Mouse (Mus musculus): Measurements from ENCODE around the gene Cpne4. TPM values are rescaled to one million over a fixed set of nuclear protein-coding genes. Genes with fewer than 3 reads are reported as not detected.

The Cpne4 gene
- polyA plus RNA-seq, 1 experiment = 0.15 TPM

DNA sequence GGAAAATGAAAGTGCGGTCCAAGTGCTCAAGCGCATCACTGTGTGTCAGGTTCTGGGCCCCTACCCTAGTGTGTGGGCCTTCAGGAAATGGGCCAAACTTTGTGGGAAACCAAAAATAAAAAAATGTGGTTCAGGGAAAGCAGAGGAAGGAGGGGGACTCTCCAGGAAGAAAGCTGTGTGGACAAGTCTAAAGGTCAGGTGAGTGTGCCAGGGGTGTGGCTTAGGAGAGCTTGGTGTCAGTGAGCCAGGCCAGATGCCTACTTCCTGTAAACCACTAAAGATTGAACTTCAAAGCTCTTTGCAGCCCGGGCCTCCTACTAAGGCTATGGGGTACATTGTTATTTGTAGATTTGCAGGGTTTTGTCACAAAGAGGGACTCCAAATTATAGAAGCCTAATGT is 327.1 kb downstream of the Cpne4 start:
- Histone ChIP-seq H3K4me1 (replicated peaks; ENCODE audit: control insufficient read depth, insufficient read depth, low read length) (no peaks in the 10 kb centered on the region), H3K4me3 (ENCODE audit: control insufficient read depth, insufficient read depth, low read length) (no peak overlapping the region), H3K36me3 (ENCODE audit: control insufficient read depth, insufficient read depth, low read length) (no peaks in the 10 kb centered on the region), H3K27ac (ENCODE audit: control insufficient read depth, insufficient read depth, low read length) (no peak overlapping the region), H3K27me3 (ENCODE audit: control insufficient read depth, insufficient read depth, low read length) (no peaks in the 10 kb centered on the region)
- 63% methylated on average over 3 of the region's 3 CpGs for WGBS
- no peak for DNase-seq
- no peak for TF ChIP-seq CTCF (IDR thresholded peaks at IDR 0.05; ENCODE audit: borderline replicate concordance, control insufficient read depth, extremely low read depth, insufficient read depth, low read length, poor library complexity)
- TF ChIP-seq POLR2A (IDR thresholded peaks at IDR 0.05; ENCODE audit: control insufficient read depth, extremely low read depth, insufficient read depth, low read length, poor library complexity) = no peak

DNA sequence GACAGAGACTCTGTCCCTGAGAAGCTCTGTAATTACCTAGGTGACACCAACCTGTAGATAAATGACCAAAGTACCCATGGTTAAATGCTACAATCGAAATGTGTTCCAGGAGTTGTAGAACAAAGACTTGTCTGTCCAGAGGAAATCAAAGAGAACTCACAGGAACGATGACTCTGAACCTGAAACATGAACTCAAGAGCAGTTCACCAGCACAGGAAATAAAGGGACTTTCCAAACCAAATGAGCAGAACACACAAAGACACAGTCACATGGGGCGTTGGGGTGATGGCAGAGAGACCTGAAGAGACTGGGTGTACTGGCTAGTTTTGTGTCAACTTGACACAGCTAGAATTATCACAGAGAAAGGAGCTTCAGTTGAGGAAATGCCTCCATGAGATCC is 329.9 kb downstream of the Cpne4 start:
- Histone ChIP-seq H3K27ac (ENCODE audit: control insufficient read depth, insufficient read depth, low read length) (no peak overlapping the region), H3K36me3 (ENCODE audit: control insufficient read depth, insufficient read depth, low read length) (no peaks in the 10 kb centered on the region), H3K27me3 (ENCODE audit: control insufficient read depth, insufficient read depth, low read length) (no peaks in the 10 kb centered on the region), H3K4me3 (ENCODE audit: control insufficient read depth, insufficient read depth, low read length) (no peak overlapping the region), H3K4me1 (replicated peaks; ENCODE audit: control insufficient read depth, insufficient read depth, low read length) (no peaks in the 10 kb centered on the region)
- no peak for DNase-seq
- TF ChIP-seq CTCF (IDR thresholded peaks at IDR 0.05; ENCODE audit: borderline replicate concordance, control insufficient read depth, extremely low read depth, insufficient read depth, low read length, poor library complexity) (no peak), POLR2A (IDR thresholded peaks at IDR 0.05; ENCODE audit: control insufficient read depth, extremely low read depth, insufficient read depth, low read length, poor library complexity) (no peak)
- WGBS = 72% methylated on average over 3 of the region's 3 CpGs

DNA sequence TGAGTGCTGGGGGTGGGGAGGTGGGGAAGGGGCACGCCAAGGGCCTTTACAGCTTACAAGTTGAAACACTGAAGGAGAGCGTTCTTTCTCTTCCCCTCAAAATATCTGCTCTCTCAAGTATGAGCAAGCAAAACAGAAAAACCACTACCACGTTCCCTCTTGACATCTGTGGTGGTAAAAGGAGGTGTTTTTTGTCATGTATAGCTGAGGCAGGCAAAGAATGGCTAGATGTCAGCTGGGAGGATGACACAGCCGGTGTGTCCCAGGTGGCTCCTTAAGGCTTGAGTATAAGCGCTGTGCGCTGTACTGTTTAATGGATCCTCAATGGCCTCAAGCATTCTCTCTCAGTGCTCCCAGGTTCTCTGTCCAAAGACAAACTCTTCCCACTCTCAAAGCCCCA is 331.5 kb downstream of the Cpne4 start:
- DNase-seq = peak; percentile 36
- Histone ChIP-seq H3K27me3 (ENCODE audit: control insufficient read depth, insufficient read depth, low read length) (no peaks in the 10 kb centered on the region), H3K4me1 (replicated peaks; ENCODE audit: control insufficient read depth, insufficient read depth, low read length) (no peaks in the 10 kb centered on the region), H3K4me3 (ENCODE audit: control insufficient read depth, insufficient read depth, low read length) (no peak overlapping the region), H3K27ac (ENCODE audit: control insufficient read depth, insufficient read depth, low read length) (no peak overlapping the region), H3K36me3 (ENCODE audit: control insufficient read depth, insufficient read depth, low read length) (no peaks in the 10 kb centered on the region)
- 86% methylated on average over 6 of the region's 6 CpGs for WGBS
- TF ChIP-seq POLR2A (IDR thresholded peaks at IDR 0.05; ENCODE audit: control insufficient read depth, extremely low read depth, insufficient read depth, low read length, poor library complexity) (no peak), CTCF (IDR thresholded peaks at IDR 0.05; ENCODE audit: borderline replicate concordance, control insufficient read depth, extremely low read depth, insufficient read depth, low read length, poor library complexity) (no peak)

DNA sequence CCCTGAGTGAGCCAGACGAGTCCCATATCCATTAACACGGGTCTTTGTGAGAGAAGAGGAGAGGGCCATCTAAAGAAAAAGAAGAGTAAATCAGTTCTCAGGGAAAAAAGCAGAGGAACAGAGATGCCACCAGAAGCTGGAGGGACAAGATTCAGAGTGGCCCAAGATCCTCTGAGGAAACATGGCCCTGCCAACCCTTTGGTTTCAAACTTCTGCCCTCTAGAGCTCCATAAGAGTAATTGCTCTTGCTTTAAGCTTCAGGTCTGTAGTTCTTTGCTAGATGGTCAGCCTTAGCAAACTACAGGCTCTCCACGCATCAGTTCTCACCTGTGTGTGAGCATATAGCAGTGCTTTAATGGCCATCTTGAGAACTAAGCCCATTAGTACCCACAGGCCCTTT is 343.4 kb downstream of the Cpne4 start:
- H3K36me3 ChIP-seq (ENCODE audit: control insufficient read depth, insufficient read depth, low read length) = no peaks in the 10 kb centered on the region
- WGBS = 72% methylated on average over 3 of the region's 3 CpGs
- DNase-seq = no peak
- no peak for TF ChIP-seq CTCF (IDR thresholded peaks at IDR 0.05; ENCODE audit: borderline replicate concordance, control insufficient read depth, extremely low read depth, insufficient read depth, low read length, poor library complexity)
- TF ChIP-seq POLR2A (IDR thresholded peaks at IDR 0.05; ENCODE audit: control insufficient read depth, extremely low read depth, insufficient read depth, low read length, poor library complexity) = no peak
- no peaks in the 10 kb centered on the region for H3K27me3 ChIP-seq (ENCODE audit: control insufficient read depth, insufficient read depth, low read length)
- no peak overlapping the region for H3K4me3 ChIP-seq (ENCODE audit: control insufficient read depth, insufficient read depth, low read length)
- H3K4me1 ChIP-seq (replicated peaks; ENCODE audit: control insufficient read depth, insufficient read depth, low read length) = no peaks in the 10 kb centered on the region
- H3K27ac ChIP-seq (ENCODE audit: control insufficient read depth, insufficient read depth, low read length) = no peak overlapping the region

DNA sequence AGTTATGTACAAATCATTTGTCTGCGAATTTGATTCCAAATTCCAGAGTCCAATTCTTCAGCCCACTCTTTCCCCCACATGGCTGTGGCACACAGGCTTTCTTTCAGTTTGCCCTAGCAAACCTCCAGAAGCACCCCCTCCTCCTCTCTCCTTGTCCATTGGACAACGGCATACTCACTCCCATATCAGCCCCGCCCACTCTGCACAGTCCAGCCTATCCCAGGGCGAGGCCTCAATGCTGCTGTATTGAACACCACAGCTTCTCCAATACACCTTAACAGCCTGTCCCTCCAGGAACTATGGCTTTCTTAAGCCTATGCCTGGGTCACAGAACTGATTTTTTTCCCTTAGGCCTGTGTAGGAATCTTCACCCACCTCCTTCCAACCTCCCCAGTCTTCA is 348.3 kb downstream of the Cpne4 start:
- no peak for TF ChIP-seq CTCF (IDR thresholded peaks at IDR 0.05; ENCODE audit: borderline replicate concordance, control insufficient read depth, extremely low read depth, insufficient read depth, low read length, poor library complexity)
- no peak for TF ChIP-seq POLR2A (IDR thresholded peaks at IDR 0.05; ENCODE audit: control insufficient read depth, extremely low read depth, insufficient read depth, low read length, poor library complexity)
- Histone ChIP-seq H3K27me3 (ENCODE audit: control insufficient read depth, insufficient read depth, low read length) (no peaks in the 10 kb centered on the region), H3K36me3 (ENCODE audit: control insufficient read depth, insufficient read depth, low read length) (no peaks in the 10 kb centered on the region), H3K27ac (ENCODE audit: control insufficient read depth, insufficient read depth, low read length) (no peak overlapping the region), H3K4me3 (ENCODE audit: control insufficient read depth, insufficient read depth, low read length) (no peak overlapping the region), H3K4me1 (replicated peaks; ENCODE audit: control insufficient read depth, insufficient read depth, low read length) (no peaks in the 10 kb centered on the region)
- DNase-seq = no peak
- 87% methylated on average over 4 of the region's 4 CpGs for WGBS

DNA sequence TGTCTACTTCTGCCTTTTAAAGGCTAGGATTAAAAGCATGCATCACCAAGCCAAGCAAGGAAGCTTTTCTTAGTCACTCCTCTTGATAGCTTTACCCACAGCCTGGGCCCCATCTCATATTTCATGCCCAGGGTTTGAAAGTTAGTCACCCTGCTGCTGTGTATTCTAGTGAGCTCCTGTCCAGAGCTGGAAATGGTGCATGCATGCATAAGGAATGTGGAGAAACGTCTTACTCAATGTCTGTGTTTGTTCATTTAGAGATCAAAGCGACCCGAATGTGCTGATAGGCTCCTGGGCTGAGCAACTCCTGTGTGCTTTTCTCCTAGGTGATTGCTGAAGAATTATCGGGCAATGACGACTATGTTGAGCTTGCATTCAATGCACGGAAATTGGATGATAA is 354.0 kb downstream of the Cpne4 start:
- Histone ChIP-seq H3K4me1 (replicated peaks; ENCODE audit: control insufficient read depth, insufficient read depth, low read length) (no peaks in the 10 kb centered on the region), H3K4me3 (ENCODE audit: control insufficient read depth, insufficient read depth, low read length) (no peak overlapping the region), H3K27me3 (ENCODE audit: control insufficient read depth, insufficient read depth, low read length) (no peaks in the 10 kb centered on the region), H3K36me3 (ENCODE audit: control insufficient read depth, insufficient read depth, low read length) (no peaks in the 10 kb centered on the region), H3K27ac (ENCODE audit: control insufficient read depth, insufficient read depth, low read length) (no peak overlapping the region)
- DNase-seq = no peak
- TF ChIP-seq CTCF (IDR thresholded peaks at IDR 0.05; ENCODE audit: borderline replicate concordance, control insufficient read depth, extremely low read depth, insufficient read depth, low read length, poor library complexity) (no peak), POLR2A (IDR thresholded peaks at IDR 0.05; ENCODE audit: control insufficient read depth, extremely low read depth, insufficient read depth, low read length, poor library complexity) (no peak)
- 78% methylated on average over 6 of the region's 6 CpGs for WGBS

DNA sequence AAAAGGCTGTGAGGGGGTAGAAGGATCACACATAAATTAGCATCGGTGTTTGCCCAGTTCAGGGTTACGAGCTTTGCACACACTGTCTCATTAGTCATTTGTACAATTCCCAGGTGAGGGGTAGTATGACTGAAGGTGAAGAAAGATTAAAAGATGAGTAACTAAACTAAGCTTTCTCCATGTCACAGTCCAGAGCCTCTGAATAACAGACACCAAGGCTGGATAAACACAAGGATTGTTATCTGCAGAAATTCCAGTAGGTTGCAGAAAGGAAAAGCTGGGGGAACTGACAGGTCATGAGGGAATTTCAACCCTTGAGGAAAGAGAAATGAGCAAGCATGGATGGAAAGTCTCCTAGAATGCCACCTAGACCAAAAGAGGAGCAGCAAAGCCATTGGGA is 354.7 kb downstream of the Cpne4 start:
- Histone ChIP-seq H3K4me3 (ENCODE audit: control insufficient read depth, insufficient read depth, low read length) (no peak overlapping the region), H3K27me3 (ENCODE audit: control insufficient read depth, insufficient read depth, low read length) (no peaks in the 10 kb centered on the region), H3K4me1 (replicated peaks; ENCODE audit: control insufficient read depth, insufficient read depth, low read length) (no peaks in the 10 kb centered on the region), H3K27ac (ENCODE audit: control insufficient read depth, insufficient read depth, low read length) (no peak overlapping the region), H3K36me3 (ENCODE audit: control insufficient read depth, insufficient read depth, low read length) (no peaks in the 10 kb centered on the region)
- no peak for DNase-seq
- WGBS = 92% methylated on average over 2 of the region's 2 CpGs
- no peak for TF ChIP-seq CTCF (IDR thresholded peaks at IDR 0.05; ENCODE audit: borderline replicate concordance, control insufficient read depth, extremely low read depth, insufficient read depth, low read length, poor library complexity)
- no peak for TF ChIP-seq POLR2A (IDR thresholded peaks at IDR 0.05; ENCODE audit: control insufficient read depth, extremely low read depth, insufficient read depth, low read length, poor library complexity)

Data from thymus, adult 2 months (tissue).